Mouse (Mus musculus) kidney, adult 2 months (tissue): ENCODE measurements at regions not wholly inside any gene's neighbourhood (a gene's known extent, or its start where the extent isn't known, plus 50 kb on each side); places are given as distances from the start of the nearest gene placed in this dataset.

Experiments used
- CTCF ChIP-seq: fragments of 200-500 bp; conservative IDR thresholded peaks from 2 replicates; pipeline ENCODE4 v1.5.1; 2011; ENCODE audit warnings: low read depth, mild to moderate bottlenecking, control low read depth, low read length, moderate library complexity, mixed read lengths; ENCODE audit not compliant: insufficient read depth, insufficient read length
- POLR2A ChIP-seq: fragments of 200-500 bp; IDR thresholded peaks from one replicate; pipeline ENCODE4 v1.6.1; 2011; ENCODE audit warnings: low read depth, low read length, control low read depth

DNA sequence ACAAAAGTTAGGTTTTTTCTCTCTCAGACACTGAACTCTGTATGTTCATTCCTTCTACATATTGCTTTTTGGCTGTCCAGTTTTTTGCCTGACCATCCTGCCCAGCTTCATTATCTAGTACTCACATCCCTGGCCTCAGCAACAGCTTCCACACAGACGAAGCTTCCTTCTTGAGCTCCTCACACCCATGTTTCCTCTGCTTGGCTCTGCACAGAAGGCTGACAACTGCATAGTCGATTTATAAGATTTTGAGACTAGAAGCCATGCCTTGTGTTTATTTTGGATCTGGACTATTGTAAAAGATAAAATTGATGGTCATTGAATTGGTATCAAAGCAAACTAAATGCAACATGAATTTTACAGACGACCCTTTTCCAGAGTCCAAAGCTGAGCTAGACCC is 420.0 kb upstream of the Klf4 start:
- TF ChIP-seq CTCF: no peak
- no peak for TF ChIP-seq POLR2A
